Mouse (Mus musculus) lung, embryonic 14.5 days (tissue): ENCODE results near the gene Ints4. TPM values are rescaled to one million over a fixed set of nuclear protein-coding genes. Genes with fewer than 3 reads are reported as not detected.

Experiments
- ATAC-seq: fragments of 200-750 bp; cut with Nextera tagmentation; 2 replicates; pipeline ENCODE4 v1.8.0; 2017; ENCODE audit warnings: mild to moderate bottlenecking, moderate TSS enrichment, moderate library complexity; ENCODE audit not compliant: insufficient read depth
- DNase-seq: peaks from one replicate; pipeline ENCODE4 v3.0.0-alpha.2; 2015
- H3K27ac ChIP-seq: fragments of 300-500 bp; sonication (generic); 2 replicates; pipeline ENCODE4 v1.5.1; 2014; ENCODE audit warnings: low read depth, mild to moderate bottlenecking, moderate library complexity
- H3K27me3 ChIP-seq: fragments of 300-500 bp; sonication (generic); 2 replicates; pipeline ENCODE4 v1.6.1; 2014; ENCODE audit warnings: low read length, control low read depth; ENCODE audit not compliant: insufficient read depth
- H3K36me3 ChIP-seq: fragments of 300-500 bp; sonication (generic); 2 replicates; pipeline ENCODE4 v1.6.1; 2014; ENCODE audit warnings: control low read depth; ENCODE audit not compliant: insufficient read depth
- H3K4me1 ChIP-seq: fragments of 300-500 bp; sonication (generic); 2 replicates; pipeline ENCODE4 v1.6.1; 2014; ENCODE audit warnings: antibody characterized with exemption, control low read depth; ENCODE audit not compliant: insufficient read depth
- H3K4me2 ChIP-seq: fragments of 300-500 bp; sonication (generic); 2 replicates; pipeline ENCODE4 v1.6.1; 2014; ENCODE audit warnings: mild to moderate bottlenecking
- H3K4me3 ChIP-seq: fragments of 300-500 bp; sonication (generic); 2 replicates; pipeline ENCODE4 v1.5.1; 2014; ENCODE audit warnings: low read depth, low read length
- H3K9ac ChIP-seq: fragments of 300-500 bp; sonication (generic); 2 replicates; pipeline ENCODE4 v1.6.1; 2014
- H3K9me3 ChIP-seq: fragments of 300-500 bp; sonication (generic); 2 replicates; pipeline ENCODE4 v1.6.1; 2016; ENCODE audit warnings: low read depth, low read length, control low read depth
- CTCF ChIP-seq: IDR thresholded peaks from 2 replicates; pipeline ENCODE4 v1.5.1; 2016; ENCODE audit warnings: antibody characterized with exemption, low read depth
- WGBS: fragments of 180-500 bp; shearing (Covaris S2); extraction: QIAGEN DNeasy Blood & Tissue Kit; methylation state at CpG from one replicate; pipeline ENCODE4 v1.1.7; 2014; 5-methylcytosine and 5-hydroxymethylcytosine counted together
- polyA plus RNA-seq: library from polyadenylated mRNA; unstranded; fragments of >200 nt; fragmentation: Nextera tagmentation; extraction: Ambion mirVana; gene quantifications from 2 replicates; pipeline ENCODE4 v1.2.1, GENCODE M21; 2014

Gene Ints4
- polyA plus RNA-seq, 1 experiment from 2014 or later, result 62.0 TPM

DNA sequence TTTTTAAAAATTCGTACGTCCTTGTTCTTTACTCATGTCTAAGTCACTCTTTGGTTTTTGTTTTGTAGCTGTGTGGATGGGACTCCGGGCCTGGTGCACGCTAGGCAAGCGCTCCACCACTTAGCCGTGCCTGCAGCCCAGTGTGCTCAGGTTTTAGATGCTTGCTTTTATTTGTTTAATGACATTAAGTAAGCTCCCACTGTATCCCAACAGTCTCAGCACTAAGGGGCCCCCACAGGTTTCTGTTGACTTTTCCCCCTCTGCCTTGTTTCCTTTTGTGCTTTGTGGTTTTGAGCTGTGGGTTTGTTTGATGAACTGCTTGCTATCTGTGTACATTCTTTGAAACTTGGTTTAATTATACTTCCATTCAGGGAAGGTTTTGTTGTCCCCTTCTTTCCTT is 28.6 kb upstream of the Ints4 start:
- H3K27me3 ChIP-seq, result no peaks in the 10 kb centered on the region
- ATAC-seq (no peak), DNase-seq (no peak)
- peaks cover 2% of the 10 kb centered on the region; the same call in 1 of the 2 replicates for H3K4me1 ChIP-seq
- H3K9me3 ChIP-seq, result 0 out of 2 replicates have a peak, but pooled peaks cover 4% of the 10 kb centered on the region
- H3K4me2 ChIP-seq, result no peak overlapping the region
- no peak overlapping the region for H3K27ac ChIP-seq
- no peak overlapping the region for H3K9ac ChIP-seq
- WGBS, result 67% methylated on average over 6 of the region's 6 CpGs
- H3K36me3 ChIP-seq, result no peaks in the 10 kb centered on the region
- no peak overlapping the region for H3K4me3 ChIP-seq
- TF ChIP-seq CTCF, result no peak

DNA sequence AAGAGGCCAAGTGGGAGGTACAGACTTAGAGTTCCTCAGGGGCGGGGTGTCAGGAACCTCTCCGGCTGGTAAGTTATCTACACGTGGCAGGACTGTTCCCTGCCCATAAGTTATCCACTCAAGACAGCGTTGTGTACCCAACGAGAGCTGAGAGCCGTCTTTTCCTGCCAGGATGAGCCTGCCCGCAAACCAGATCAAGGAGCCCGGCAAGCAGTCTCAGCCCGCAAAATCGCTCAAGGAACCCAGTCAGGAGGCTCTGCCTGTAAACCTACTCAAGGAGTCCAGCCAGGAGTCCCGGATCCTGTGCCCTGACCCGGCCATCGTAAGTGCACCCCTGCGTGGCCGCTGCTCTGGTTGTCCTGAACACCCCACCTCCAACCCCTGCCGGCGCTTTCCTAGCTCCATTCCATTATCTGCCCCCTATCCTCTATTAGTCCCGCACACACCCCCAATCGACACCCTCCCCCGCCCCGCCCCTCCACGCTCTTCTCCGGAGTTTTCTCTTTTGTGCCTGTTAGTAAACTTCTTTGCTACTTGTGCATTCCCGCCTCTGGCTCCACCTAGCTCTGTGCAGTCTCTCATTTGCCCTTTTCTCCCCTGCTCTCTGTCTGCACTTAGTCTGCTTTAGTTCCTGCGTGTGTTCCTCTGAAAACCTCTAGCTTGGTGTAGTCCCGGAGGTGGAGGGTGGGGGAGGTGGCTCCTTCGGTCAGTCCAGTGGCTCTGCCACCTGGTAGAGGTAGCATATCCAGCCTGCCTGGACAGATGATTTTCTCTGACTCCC is 27.4 kb upstream of the Ints4 start:
- H3K27me3 ChIP-seq, result no peaks in the 10 kb centered on the region
- H3K9me3 ChIP-seq, result 0 out of 2 replicates have a peak, but pooled peaks cover 4% of the 10 kb centered on the region
- H3K36me3 ChIP-seq, result no peaks in the 10 kb centered on the region
- TF ChIP-seq CTCF, result no peak
- peak overlapping the region; percentile 94 for H3K4me2 ChIP-seq
- H3K27ac ChIP-seq, result peak overlapping the region; percentile 58
- 4% methylated on average over 27 of the region's 27 CpGs for WGBS
- peak; percentile 88 for ATAC-seq
- H3K4me1 ChIP-seq, result peaks cover 2% of the 10 kb centered on the region; the same call in 1 of the 2 replicates
- H3K9ac ChIP-seq, result peak overlapping the region; percentile 59
- H3K4me3 ChIP-seq, result peak overlapping the region; percentile 44
- peak; percentile 39 for DNase-seq

DNA sequence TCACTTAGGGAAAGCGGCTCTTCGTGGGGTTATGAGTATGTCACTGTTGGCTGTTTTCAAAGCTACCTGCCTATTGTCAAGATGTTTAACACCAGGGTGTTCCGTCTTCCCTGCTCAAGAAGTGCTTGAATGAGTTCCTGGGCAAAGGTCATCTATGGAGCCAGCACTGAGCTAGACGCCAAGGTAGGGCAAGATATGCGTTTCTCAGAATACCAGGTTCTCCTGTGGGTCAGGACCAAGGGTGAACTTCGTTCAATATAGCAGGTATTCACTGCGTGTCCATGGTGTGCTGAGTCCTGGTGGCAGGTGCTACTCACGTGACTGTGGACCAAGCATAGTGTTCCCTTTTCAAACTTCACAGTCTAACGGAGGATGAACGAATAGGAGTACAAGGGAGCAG is 26.0 kb upstream of the Ints4 start:
- Histone ChIP-seq H3K4me1 (peaks cover 2% of the 10 kb centered on the region; the same call in 1 of the 2 replicates), H3K4me3 (no peak overlapping the region), H3K9me3 (no peaks in the 10 kb centered on the region), H3K9ac (no peak overlapping the region), H3K27ac (no peak overlapping the region), H3K4me2 (no peak overlapping the region), H3K36me3 (no peaks in the 10 kb centered on the region), H3K27me3 (no peaks in the 10 kb centered on the region)
- WGBS, result 85% methylated on average over 10 of the region's 10 CpGs
- no peak for ATAC-seq
- TF ChIP-seq CTCF, result no peak
- DNase-seq, result no peak

DNA sequence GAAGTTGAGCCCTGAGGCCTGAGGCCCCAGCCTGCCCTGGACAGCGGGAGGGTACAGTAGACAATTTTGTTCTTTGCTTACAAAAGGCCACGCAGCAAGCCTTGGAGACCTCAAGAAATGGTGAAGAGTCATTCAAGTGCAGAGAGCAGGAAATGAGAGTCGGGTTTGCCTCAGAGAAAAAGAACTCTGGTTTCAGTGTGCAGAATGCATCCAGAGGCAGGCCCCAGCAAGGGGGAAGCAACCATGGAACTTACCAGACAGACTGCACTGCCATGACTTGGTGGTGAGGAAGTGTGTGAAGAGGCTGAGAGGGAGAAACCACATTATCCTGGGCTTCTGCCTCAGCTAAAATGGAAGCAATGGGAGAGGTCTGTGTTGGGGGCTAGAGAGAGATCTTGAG is 25.2 kb upstream of the Ints4 start:
- Histone ChIP-seq H3K27ac (no peak overlapping the region), H3K9ac (no peak overlapping the region), H3K9me3 (no peaks in the 10 kb centered on the region), H3K4me1 (peaks cover 2% of the 10 kb centered on the region; the same call in 1 of the 2 replicates), H3K36me3 (no peaks in the 10 kb centered on the region), H3K27me3 (no peaks in the 10 kb centered on the region), H3K4me3 (no peak overlapping the region), H3K4me2 (no peak overlapping the region)
- DNase-seq (no peak), ATAC-seq (no peak)
- no peak for TF ChIP-seq CTCF
- 67% methylated on average over 3 of the region's 3 CpGs for WGBS

- Histone ChIP-seq H3K9me3 (no peaks in the 10 kb centered on the region), H3K27ac (no peak overlapping the region), H3K4me3 (no peak overlapping the region), H3K27me3 (no peaks in the 10 kb centered on the region), H3K4me1 (no peaks in the 10 kb centered on the region), H3K36me3 (no peaks in the 10 kb centered on the region), H3K9ac (no peak overlapping the region), H3K4me2 (no peak overlapping the region)
- no peak for DNase-seq
- no peak for ATAC-seq
- 45% methylated on average over 5 of the region's 5 CpGs for WGBS
- no peak for TF ChIP-seq CTCF
Observed at GRCm38 (mm10) chr7:97473001-97473400, 7.8 kb upstream of the Ints4 start.

GRCm38 (mm10) chr7:97479349-97479748 is 1.4 kb upstream of the Ints4 start:
- Histone ChIP-seq H3K27me3 (no peaks in the 10 kb centered on the region), H3K4me3 (no peak overlapping the region), H3K4me2 (no peak overlapping the region), H3K27ac (no peak overlapping the region), H3K9ac (no peak overlapping the region), H3K36me3 (no peaks in the 10 kb centered on the region), H3K4me1 (0 out of 2 replicates have a peak, but pooled peaks cover 3% of the 10 kb centered on the region), H3K9me3 (no peaks in the 10 kb centered on the region)
- WGBS, result 48% methylated on average over 3 of the region's 3 CpGs
- DNase-seq (no peak), ATAC-seq (no peak)
- no peak for TF ChIP-seq CTCF

GRCm38 (mm10) chr7:97480290-97480689 is 466 bp upstream of the Ints4 start:
- no peak overlapping the region for H3K27ac ChIP-seq
- H3K27me3 ChIP-seq, result no peaks in the 10 kb centered on the region
- no peak overlapping the region for H3K9ac ChIP-seq
- ATAC-seq (peak; percentile 28; the same call in 1 of the 2 replicates), DNase-seq (no peak)
- 0 out of 2 replicates have a peak, but pooled peaks cover 3% of the 10 kb centered on the region for H3K4me1 ChIP-seq
- peaks cover 8% of the 10 kb centered on the region for H3K36me3 ChIP-seq
- peak overlapping the region; percentile 70 for H3K4me3 ChIP-seq
- H3K4me2 ChIP-seq, result peak overlapping the region; percentile 62
- WGBS, result 20% methylated on average over 3 of the region's 3 CpGs
- no peak for TF ChIP-seq CTCF
- no peaks in the 10 kb centered on the region for H3K9me3 ChIP-seq
